Mouse (Mus musculus): Measurements from ENCODE around the gene Hoxa6.

The Hoxa6 gene

GRCm38 (mm10) chr6:52240389-52241000 is 32.0 kb upstream of the Hoxa6 start, which contains the start of gene Hoxa10:
Gene Hoxa10 (minus strand): TSS chr6:52240854.
- peak; percentile 95 to 96 for DNase-seq

GRCm38 (mm10) chr6:52239625-52240388 is 31.3 kb upstream of the Hoxa6 start:
- peak in 1 of 2 experiments; percentile 71 for DNase-seq

- no peak for DNase-seq
Measured at GRCm38 (mm10) chr6:52238976-52239375, 30.5 kb upstream of the Hoxa6 start.

GRCm38 (mm10) chr6:52238155-52238545 is 29.6 kb upstream of the Hoxa6 start:
- DNase-seq = no peak

- DNase-seq = no peak
Measured at GRCm38 (mm10) chr6:52237346-52238154, 29.0 kb upstream of the Hoxa6 start.

GRCm38 (mm10) chr6:52236806-52237205 is 28.3 kb upstream of the Hoxa6 start:
- peak in 1 of 2 experiments; percentile 27 for DNase-seq

GRCm38 (mm10) chr6:52235866-52236265 is 27.3 kb upstream of the Hoxa6 start:
- DNase-seq = no peak

GRCm38 (mm10) chr6:52235267-52235666 is 26.7 kb upstream of the Hoxa6 start:
- peak in 1 of 2 experiments; percentile 18 for DNase-seq

GRCm38 (mm10) chr6:52234428-52235140 is 26.1 kb upstream of the Hoxa6 start:
- DNase-seq = peak; percentile 83 to 85

- peak; percentile 92 to 93 for DNase-seq
Measured at GRCm38 (mm10) chr6:52233546-52234427, 25.3 kb upstream of the Hoxa6 start.

- peak in 1 of 2 experiments; percentile 66 for DNase-seq
Measured at GRCm38 (mm10) chr6:52232984-52233545, 24.5 kb upstream of the Hoxa6 start.

- peak; percentile 80 to 83 for DNase-seq
Measured at GRCm38 (mm10) chr6:52232568-52232965, 24.0 kb upstream of the Hoxa6 start.

GRCm38 (mm10) chr6:52231885-52232567 is 23.5 kb upstream of the Hoxa6 start:
- DNase-seq = peak in 1 of 2 experiments; percentile 75

- peak in 1 of 2 experiments; percentile 83 for DNase-seq
Measured at GRCm38 (mm10) chr6:52230516-52231165, 22.1 kb upstream of the Hoxa6 start, which contains the start of gene Hoxa9. Gene Hoxa9 (minus strand): TSS chr6:52231089.

- peak; percentile 88 for DNase-seq
Measured at GRCm38 (mm10) chr6:52229558-52230416, 21.3 kb upstream of the Hoxa6 start.

- peak in 1 of 2 experiments; percentile 79 for DNase-seq
Measured at GRCm38 (mm10) chr6:52228475-52229465, 20.2 kb upstream of the Hoxa6 start.

- DNase-seq = peak; percentile 63 to 70
Measured at GRCm38 (mm10) chr6:52227470-52228222, 19.1 kb upstream of the Hoxa6 start.
